Mouse (Mus musculus) gastrocnemius, adult 8-10 months (tissue): Measurements from ENCODE around the gene Zfp326. TPM values are rescaled to one million over a fixed set of nuclear protein-coding genes. Genes with fewer than 3 reads are reported as not detected.

ENCODE experiments used
- DNase-seq, 2 experiments: peaks; one replicate each; pipeline ENCODE4 v3.0.0; 2022; ENCODE audit warnings: low spot score in 2 of 2
- total RNA-seq, 4 experiments: library from RNA; stranded (reverse); gene quantifications; 2 replicates each; pipeline ENCODE4 v1.2.4; 2022

The Zfp326 gene
- 10 to 100 TPM in 1 of 4 experiments, 1 to 10 TPM in 3; 6.6 to 10.2 (median 8.8) TPM for total RNA-seq

DNA sequence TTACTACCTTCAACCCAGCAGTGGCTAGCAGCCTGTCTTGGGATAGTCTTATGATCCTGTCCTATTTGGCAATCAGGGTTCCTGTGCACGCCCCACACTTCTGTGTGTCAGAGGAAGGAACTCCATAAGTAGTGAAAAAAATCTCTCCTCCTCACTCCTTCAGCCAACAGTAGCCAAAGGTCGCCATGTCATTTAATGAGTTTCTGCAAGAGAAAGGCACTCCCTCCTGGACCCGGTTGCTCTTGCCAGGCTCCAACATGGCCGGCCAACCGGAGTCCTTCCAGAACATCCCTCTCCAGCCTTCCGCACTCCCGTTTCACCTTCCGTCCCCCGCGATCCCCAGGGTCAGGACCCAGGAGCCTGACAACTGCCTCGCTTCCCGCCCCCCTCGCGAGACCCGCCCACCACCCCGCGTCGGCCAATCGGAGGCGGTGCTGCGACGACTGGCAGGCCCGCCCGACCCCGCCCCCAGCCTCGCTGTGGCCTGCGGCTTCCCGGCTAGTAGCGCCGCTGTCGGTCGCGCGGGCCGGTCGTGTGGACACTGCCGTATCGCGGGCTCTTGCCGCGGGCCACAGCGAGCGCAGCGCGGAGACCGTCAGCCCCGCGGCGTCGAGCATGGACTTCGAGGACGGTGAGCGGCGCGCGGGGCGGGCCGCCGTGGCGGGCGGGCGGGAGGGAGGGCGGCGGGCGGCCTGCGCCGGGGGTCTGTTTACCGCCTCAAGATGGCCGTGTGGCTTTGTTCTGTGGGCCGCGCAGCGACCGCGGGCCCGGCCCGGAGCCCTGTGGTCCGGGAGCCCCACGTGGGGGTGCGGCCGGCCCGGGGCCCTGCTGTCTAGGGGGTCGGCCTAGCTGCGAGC, at the start of gene Zfp326:
TSS of gene Zfp326 (plus strand) at position 498 of the 857 bp plus-strand sequence.
- peak; percentile 84 to 87 for DNase-seq

GRCm38 (mm10) chr5:105826916-105827510, 49.4 kb upstream of the Zfp326 start:
- DNase-seq: no peak

DNA sequence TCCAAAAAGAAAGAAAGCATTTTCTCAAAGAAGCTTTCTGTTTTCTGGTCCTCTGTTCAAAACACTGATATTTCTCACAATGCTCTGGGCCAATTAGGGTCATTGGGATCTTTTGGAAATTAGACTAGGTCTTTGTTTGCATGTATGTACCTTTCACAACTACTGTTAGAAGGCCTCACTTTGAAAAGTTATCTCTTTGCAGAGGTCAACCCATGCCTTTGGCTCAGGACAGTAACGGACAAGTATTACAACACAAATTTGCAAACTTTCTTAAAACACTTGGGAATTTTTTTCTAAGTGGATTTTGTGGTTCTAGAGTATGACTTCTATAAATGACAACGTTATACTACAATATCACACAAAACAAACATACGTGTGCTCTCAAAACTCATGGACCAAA, 48.3 kb upstream of the Zfp326 start:
- DNase-seq: no peak

- no peak for DNase-seq
Measured at GRCm38 (mm10) chr5:105829008-105829586, 47.3 kb upstream of the Zfp326 start.

- peak; percentile 27 to 38 for DNase-seq
Measured at GRCm38 (mm10) chr5:105832140-105832539, 44.2 kb upstream of the Zfp326 start.

DNA sequence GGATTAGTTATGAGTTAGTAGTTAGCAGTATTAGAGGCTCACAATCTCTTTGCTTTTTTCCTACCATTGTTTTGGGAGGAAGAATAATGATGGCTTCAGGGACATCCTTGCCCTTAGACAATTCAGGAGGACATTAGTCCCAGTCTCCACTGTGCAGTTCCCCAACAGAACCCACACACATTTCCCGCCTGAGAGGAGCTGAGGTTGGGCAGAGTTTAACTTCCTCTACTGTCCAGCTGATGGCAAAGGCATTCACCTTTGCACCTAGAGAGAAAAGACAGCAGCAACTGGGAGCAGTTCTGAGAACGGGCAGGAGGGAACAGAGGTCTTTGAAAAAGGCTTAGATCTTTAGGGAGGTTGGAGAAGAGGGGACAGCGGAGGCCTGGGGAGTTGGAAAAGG, 42.4 kb upstream of the Zfp326 start:
- DNase-seq: no peak

GRCm38 (mm10) chr5:105836006-105836405, 40.4 kb upstream of the Zfp326 start:
- peak; percentile 55 for DNase-seq

GRCm38 (mm10) chr5:105839740-105840310, 36.5 kb upstream of the Zfp326 start:
- no peak for DNase-seq

DNA sequence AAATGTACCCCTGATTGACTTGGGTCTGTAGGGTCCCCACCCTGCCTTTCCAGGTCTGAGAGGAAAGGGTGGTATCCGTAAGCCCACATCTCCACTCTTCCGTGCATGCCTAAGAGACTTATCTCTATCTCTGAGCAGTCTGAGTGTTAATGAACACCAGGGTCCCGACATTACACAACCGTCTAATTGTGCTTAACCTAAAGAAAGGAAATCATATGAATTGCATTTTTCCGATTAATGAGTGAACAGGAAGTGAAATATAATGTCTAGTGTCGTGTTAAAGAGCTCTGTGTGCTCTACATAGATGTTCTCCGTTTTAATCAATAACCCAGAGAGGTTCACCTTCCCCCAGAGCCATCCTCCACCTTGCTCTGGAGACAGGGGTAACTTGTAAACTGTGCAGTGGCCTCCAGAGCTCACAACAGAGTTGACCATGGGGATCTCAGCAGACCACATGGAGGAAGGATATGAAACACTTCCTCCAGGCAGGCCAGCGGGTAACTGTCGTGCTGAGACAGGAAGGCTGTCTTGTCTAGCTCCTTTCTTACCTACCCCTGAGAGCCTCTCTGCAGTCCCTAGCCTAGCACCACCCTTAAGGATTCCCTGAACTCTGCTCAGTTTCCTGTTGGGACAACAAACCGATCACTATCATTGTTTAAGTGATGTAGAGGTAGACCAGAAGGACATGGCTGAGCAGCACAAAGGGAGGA, 32.2 kb upstream of the Zfp326 start:
- no peak for DNase-seq

- no peak for DNase-seq
Measured at GRCm38 (mm10) chr5:105845041-105845440, 31.3 kb upstream of the Zfp326 start.

- DNase-seq: no peak
Measured at GRCm38 (mm10) chr5:105847726-105848125, 28.6 kb upstream of the Zfp326 start.

GRCm38 (mm10) chr5:105849222-105849621, 27.1 kb upstream of the Zfp326 start:
- DNase-seq: no peak

- DNase-seq: no peak
Measured at GRCm38 (mm10) chr5:105849643-105850042, 26.7 kb upstream of the Zfp326 start.

GRCm38 (mm10) chr5:105853271-105853670, 23.1 kb upstream of the Zfp326 start:
- DNase-seq: no peak

GRCm38 (mm10) chr5:105857486-105857885, 18.9 kb upstream of the Zfp326 start:
- no peak for DNase-seq

GRCm38 (mm10) chr5:105858754-105859694, 17.3 kb upstream of the Zfp326 start:
- DNase-seq: no peak

DNA sequence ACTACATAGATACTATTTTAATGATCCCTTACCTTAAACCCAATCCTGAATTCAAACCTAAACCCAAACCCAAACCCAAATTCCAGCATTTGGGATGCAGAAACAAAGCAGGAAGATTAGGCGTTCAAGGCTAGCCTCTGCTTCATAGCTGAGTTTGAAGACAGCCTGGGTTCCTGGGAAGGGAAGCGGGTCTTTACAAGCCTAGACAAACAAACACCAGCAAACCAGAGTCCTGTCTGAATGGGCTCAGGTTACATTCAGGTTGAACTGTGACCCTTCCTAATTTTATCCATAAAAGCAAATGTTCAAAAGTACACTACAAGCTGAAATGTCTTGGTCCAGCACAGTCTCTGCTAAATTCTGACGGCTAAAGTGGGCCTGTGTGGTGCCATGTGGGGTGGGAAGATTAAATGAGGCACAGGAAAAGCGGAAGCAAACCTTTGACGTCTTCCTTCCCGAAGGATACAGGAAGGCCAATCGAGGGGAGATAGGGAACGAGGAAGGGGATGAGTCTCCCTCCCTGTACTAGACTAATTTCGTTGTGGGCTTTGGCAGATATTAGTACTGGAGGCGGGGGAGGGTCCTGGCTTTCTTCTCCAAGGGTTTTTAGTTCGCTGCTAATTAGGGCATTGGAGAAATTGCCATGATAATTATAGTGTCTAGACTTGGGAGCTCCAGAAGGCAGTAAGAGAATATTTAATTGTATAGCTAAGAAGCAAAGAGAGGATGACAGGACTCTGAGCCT, 16.5 kb upstream of the Zfp326 start:
- DNase-seq: no peak

DNA sequence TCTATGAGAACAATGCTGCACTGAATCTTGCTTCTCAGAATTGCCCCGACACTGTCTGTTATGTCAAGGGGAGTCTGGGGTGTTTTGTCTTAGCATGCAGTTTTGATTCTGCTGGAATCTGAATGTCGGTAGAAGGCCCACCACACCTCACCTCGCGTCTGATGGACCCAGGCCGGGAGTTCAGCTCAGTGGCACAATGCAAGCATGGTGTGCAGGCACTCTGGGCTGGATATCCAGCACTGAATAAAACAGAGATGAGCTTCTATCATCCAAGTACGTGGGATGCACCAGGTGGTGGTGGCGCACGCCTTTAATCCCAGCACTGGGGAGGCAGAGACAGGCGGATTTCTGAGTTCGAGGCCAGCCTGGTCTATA, 15.9 kb upstream of the Zfp326 start:
- no peak for DNase-seq

GRCm38 (mm10) chr5:105861616-105862015, 14.7 kb upstream of the Zfp326 start:
- DNase-seq: no peak
